Mouse (Mus musculus) E14TG2a.4 (cell line): ENCODE measurements at regions not wholly inside any gene's neighbourhood (a gene's known extent, or its start where the extent isn't known, plus 50 kb on each side); places are given as distances from the start of the nearest gene placed in this dataset.
A peak's percentile ranks its signal among the peaks of the same experiment; 100 is the strongest.

Experiments used
- H3K27me3 ChIP-seq: 2 replicates; pipeline ENCODE4 v1.6.1; 2014; ENCODE audit warnings: low read length, control low read depth; ENCODE audit not compliant: insufficient read depth
- H3K36me3 ChIP-seq: 2 replicates; pipeline ENCODE4 v1.6.1; 2014; ENCODE audit warnings: low read length, control low read depth; ENCODE audit not compliant: insufficient read depth
- H3K4me1 ChIP-seq: replicated peaks from 2 replicates; pipeline ENCODE4 v1.6.1; 2014; ENCODE audit warnings: low read depth, low read length, control low read depth
- H3K4me3 ChIP-seq: replicated peaks from 2 replicates; pipeline ENCODE4 v1.5.1; 2014; ENCODE audit warnings: mild to moderate bottlenecking, low read length
- H3K9me3 ChIP-seq: 2 replicates; pipeline ENCODE4 v1.6.1; 2014; ENCODE audit warnings: low read length, control low read depth
- CTCF ChIP-seq: conservative IDR thresholded peaks from 2 replicates; pipeline ENCODE4 v1.5.1; 2014; ENCODE audit warnings: low read length
- NANOG ChIP-seq: IDR thresholded peaks from 2 replicates; pipeline ENCODE4 v1.6.1; 2014; ENCODE audit warnings: borderline replicate concordance, low read length, mixed read lengths
- POU5F1 ChIP-seq: IDR thresholded peaks from 2 replicates; pipeline ENCODE4 v1.6.1; 2014; ENCODE audit warnings: low read length, borderline replicate concordance

DNA sequence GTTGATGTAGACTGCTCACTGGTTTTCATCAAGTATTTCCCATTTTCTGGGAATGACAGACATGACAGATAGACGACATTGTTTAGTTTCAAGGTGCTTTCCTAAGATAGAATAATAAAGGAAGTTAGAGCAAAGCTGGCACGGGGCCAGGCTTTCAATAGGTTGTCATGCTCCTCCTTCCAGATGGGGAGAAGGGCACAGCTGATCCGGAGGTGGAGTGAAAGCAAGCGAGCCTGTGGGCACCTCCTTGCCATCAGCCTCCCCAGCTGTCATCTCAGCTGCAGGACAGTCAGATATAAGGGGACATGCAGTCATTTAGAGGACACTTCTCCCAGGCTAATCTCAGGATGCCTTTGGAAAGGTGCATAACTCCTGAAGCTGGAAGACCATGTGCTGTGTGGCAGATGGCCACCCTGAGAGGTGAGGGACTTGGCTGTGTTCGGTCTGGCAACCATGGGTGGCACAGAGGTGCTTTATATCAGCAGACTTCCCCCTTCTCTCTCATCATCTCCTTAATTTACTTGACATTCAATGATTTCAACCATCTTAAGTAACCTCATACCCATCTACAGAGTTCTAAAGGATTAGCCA lies 318.6 kb downstream of the Epm2a start:
- H3K36me3 ChIP-seq, result no peaks in the 10 kb centered on the region
- no peaks in the 10 kb centered on the region for H3K4me1 ChIP-seq
- no peak for TF ChIP-seq NANOG
- no peak for TF ChIP-seq CTCF
- no peak for TF ChIP-seq POU5F1
- no peaks in the 10 kb centered on the region for H3K27me3 ChIP-seq
- H3K9me3 ChIP-seq, result peaks cover 24% of the 10 kb centered on the region
- no peak overlapping the region for H3K4me3 ChIP-seq

DNA sequence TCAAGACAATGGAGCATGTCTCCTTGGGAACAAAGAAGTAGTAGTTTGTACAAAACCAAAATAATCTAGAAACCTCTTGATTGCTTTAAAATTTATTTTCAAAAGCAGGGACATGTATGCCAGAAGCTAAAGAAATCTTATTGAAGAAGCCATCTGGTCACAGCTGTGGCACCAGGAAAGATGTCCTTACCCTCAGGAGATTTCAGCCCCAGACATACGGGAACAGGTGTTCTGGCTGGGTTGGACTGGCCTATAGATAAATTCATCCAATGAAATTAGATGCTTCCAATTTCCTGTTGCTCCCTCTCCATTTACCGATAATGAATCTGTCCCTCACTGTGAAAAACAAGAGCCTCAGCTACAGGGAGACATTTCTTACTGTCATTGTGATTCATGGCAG lies 366.5 kb downstream of the Epm2a start:
- TF ChIP-seq NANOG, result no peak
- TF ChIP-seq POU5F1, result no peak
- TF ChIP-seq CTCF, result no peak
- Histone ChIP-seq H3K36me3 (no peaks in the 10 kb centered on the region), H3K4me3 (no peak overlapping the region), H3K27me3 (no peaks in the 10 kb centered on the region), H3K9me3 (peaks cover 14% of the 10 kb centered on the region), H3K4me1 (no peaks in the 10 kb centered on the region)

DNA sequence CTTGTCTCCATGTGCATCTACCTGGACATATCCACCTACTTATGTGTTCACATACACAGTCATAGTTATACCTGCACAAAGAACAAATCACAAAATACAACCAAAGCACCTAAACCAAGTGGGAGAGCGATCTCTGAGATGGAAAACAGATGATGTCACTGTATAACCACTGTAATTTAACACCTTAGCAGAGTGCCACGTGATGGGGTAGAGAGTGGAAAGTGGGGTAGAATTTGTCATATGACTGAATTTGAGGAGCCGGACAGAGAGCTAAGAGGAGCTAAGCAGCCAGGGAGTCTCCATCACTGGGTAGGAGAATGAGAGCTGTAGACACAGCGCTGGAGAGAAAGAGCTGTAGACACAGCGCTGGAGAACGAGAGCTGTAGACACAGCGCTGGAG lies 381.6 kb downstream of the Epm2a start:
- no peaks in the 10 kb centered on the region for H3K4me1 ChIP-seq
- no peaks in the 10 kb centered on the region for H3K36me3 ChIP-seq
- TF ChIP-seq POU5F1 (no peak), CTCF (no peak), NANOG (no peak)
- H3K9me3 ChIP-seq, result no peaks in the 10 kb centered on the region
- no peaks in the 10 kb centered on the region for H3K27me3 ChIP-seq
- H3K4me3 ChIP-seq, result no peak overlapping the region

DNA sequence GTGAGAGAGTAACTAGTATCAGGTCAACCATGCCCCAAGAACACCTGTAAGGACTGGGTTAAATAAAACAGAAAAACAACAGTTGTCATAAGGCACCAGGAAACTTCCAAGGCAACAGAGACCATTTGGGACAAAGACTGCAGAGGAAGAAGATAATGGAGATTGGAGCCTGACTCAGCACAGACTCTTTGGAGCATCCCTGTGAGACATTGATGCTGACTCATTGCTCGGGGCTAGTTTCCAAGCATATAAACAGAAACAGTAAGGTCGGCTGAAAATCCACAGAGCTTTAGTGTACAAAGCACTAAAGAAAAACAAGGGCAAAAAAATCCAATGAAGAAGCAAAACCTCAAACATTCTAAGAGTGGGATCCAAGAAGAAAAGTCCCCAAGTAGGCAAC lies 386.3 kb downstream of the Epm2a start:
- Histone ChIP-seq H3K36me3 (no peaks in the 10 kb centered on the region), H3K4me1 (no peaks in the 10 kb centered on the region), H3K4me3 (no peak overlapping the region), H3K27me3 (no peaks in the 10 kb centered on the region), H3K9me3 (no peaks in the 10 kb centered on the region)
- no peak for TF ChIP-seq POU5F1
- no peak for TF ChIP-seq CTCF
- TF ChIP-seq NANOG, result no peak

DNA sequence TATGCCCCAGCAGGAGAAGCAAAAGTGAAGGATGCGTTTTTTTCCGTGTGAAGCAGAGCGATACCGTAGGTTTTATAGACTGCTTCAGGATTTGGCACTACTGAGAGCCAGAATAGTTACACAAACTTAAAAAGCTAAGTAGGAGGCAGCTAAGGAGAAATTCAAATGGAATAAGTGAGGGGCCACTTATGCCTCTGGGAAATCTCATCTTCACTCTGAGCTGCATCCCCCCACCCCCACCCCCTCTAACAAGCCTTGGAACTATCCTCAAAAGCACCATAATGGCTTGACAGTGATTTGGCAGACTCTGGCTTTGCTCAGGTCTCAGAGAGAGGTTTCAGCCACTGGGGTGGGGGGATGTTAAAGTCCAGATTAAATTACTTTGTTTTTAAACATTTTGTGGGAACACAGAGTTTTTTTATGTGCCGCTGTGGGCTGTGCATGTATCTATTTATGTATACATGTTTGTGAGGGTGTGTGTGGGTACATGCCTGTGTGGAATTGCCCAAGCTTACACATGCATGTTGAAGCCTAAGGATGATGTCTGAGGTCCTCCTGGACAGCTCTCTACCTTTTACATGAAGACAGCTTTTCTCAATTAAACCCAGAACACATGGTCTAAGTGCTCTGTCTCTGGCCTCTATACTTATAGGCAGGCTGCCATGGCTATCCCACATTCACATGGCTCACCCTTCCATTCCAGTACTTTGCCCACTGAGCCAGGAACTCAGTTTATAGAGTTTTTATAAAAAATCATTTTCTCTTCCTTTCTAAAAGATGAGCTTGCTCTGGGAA lies 396.6 kb downstream of the Epm2a start:
- Histone ChIP-seq H3K9me3 (peaks cover 4% of the 10 kb centered on the region; the same call in 1 of the 2 replicates), H3K4me1 (no peaks in the 10 kb centered on the region), H3K36me3 (no peaks in the 10 kb centered on the region), H3K4me3 (no peak overlapping the region), H3K27me3 (no peaks in the 10 kb centered on the region)
- TF ChIP-seq NANOG (no peak), POU5F1 (no peak), CTCF (no peak)

DNA sequence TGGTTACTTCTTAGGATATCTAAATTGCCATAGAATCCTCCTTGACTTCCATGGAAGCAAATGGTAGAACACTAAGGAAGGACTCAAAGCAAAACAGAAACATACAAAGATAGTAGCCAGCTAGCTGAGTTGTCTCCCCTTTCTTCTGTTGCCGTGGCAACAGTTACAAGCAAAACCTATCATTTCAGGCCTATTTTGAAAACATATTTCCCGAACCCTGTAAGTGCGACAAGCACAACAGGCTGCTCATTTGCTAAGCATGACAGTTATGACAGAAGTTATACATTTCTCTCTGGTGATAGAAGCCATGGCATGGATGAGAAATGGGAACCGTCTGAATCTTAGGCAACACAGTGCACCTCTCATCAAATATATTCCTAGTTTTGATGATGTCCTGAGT lies 402.4 kb downstream of the Epm2a start:
- H3K27me3 ChIP-seq, result no peaks in the 10 kb centered on the region
- H3K4me1 ChIP-seq, result peaks cover 10% of the 10 kb centered on the region
- H3K9me3 ChIP-seq, result peaks cover 42% of the 10 kb centered on the region
- H3K4me3 ChIP-seq, result no peak overlapping the region
- TF ChIP-seq CTCF, result no peak
- H3K36me3 ChIP-seq, result peaks cover 2% of the 10 kb centered on the region; the same call in 1 of the 2 replicates

DNA sequence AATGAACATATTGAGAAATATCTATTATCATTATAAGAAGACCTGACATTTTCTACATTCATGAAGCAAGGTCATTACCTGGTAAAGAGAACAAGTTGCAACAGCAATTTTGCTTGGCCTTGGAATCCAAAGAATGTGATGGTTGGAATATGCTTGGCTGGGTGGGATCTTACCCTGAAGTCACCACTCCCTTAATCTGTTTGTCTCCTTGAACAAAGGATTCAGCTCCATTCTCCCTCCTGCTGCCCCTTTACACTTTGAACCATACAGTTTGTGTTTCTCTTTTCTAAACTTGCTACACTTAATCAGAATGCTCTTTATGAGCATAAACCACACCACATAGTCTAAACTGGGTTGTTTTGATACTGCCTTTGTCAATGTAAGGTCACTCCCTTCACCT lies 403.8 kb downstream of the Epm2a start:
- TF ChIP-seq NANOG (peak; percentile 51), CTCF (no peak)
- H3K36me3 ChIP-seq, result peaks cover 2% of the 10 kb centered on the region; the same call in 1 of the 2 replicates
- H3K27me3 ChIP-seq, result no peaks in the 10 kb centered on the region
- peaks cover 10% of the 10 kb centered on the region for H3K4me1 ChIP-seq
- no peak overlapping the region for H3K4me3 ChIP-seq
- H3K9me3 ChIP-seq, result peaks cover 52% of the 10 kb centered on the region

DNA sequence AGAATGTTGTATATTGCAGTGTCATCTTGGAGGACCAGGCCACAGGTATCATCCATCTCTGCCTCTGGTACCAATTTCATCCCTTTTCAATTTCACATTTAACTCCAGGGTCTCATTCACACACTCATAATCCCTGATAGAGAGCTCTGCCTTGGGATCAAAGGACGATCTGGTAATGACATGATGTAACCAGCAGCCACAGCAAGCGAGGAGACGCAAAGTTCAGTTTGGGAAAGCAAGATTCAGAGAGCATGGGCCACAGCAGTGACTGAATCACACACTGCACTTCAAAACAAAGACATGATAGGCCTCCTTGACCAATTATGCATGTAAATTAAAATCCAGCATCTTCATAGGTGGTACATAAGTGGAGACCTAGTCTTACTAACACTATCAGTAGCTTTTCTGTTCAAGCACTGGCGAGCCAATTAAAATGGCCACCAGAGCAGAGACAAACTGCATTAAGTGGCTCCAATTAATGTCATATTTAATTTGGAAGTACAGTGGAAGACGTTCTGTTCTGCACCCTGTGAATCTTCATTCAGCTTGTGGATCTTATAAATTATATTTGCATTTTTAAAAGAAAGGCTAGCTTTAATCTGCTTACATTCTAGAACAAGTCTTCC lies 412.0 kb downstream of the Epm2a start:
- Histone ChIP-seq H3K9me3 (peaks cover 36% of the 10 kb centered on the region), H3K27me3 (no peaks in the 10 kb centered on the region)

More for the DNA sequence above, 412.0 kb downstream of the Epm2a start:
- Histone ChIP-seq H3K36me3 (no peaks in the 10 kb centered on the region), H3K4me1 (no peaks in the 10 kb centered on the region), H3K4me3 (no peak overlapping the region)
- TF ChIP-seq NANOG (no peak), CTCF (no peak)
